Mouse (Mus musculus): ENCODE results near the gene Mea1.

DNA sequence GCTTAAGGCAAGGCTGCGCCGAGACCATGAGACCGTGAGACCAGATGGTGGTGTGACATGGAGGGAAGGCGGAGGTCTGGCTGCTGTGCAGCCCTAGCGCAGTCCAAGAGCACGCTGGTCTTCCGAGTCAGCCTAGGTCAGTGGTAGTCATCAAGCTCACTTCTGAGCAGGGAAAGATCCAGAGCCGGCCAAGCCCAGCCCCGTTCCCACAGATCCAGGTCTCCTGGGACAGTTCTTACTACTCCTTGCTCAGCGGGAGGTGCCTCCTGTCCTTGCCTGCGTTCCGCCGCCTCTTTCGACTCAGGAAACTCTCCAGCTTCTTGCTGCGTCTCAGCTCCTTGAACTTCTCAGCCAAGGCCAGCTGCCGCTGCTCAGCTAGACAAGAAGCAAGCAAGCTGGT, 10.9 kb upstream of the Mea1 start:
- no peak for TF ChIP-seq GATA1 (IDR thresholded peaks at IDR 0.05; ENCODE audit: low read length)
- TF ChIP-seq TAL1 (IDR thresholded peaks at IDR 0.05; ENCODE audit: low read length), result no peak
